Mouse (Mus musculus): ENCODE measurements around the gene Cacnb4. TPM values are rescaled to one million over a fixed set of nuclear protein-coding genes. Genes with fewer than 3 reads are reported as not detected.

Cacnb4 gene
- polyA plus RNA-seq, 1 experiment from 2014 or later = 18.0 TPM

DNA sequence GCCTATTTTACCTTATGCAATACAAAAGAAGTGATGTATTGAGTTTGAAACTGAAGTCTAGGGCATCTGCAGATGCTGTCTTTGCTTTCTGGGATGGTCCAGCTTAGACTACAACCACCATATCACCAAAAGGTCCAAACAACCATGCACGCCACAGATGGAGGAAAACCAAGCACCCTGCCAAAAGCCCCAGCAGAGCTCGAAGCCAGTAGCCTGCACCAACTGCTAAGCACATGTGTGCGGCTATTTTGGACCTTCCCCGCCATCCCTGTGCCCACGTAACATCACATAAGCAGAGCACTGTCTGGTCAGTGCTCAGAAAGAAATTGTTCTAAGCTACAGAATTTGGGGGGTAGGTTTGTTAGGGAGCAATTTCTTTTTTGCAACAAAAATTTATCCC, 5.9 kb downstream of the Cacnb4 start:
- DNase-seq (no peak), ATAC-seq (ENCODE audit: low FRiP score, low TSS enrichment) (no peak)
- no peaks in the 10 kb centered on the region for H3K36me3 ChIP-seq (ENCODE audit: control insufficient read depth, insufficient read depth, low read length)
- H3K27me3 ChIP-seq (ENCODE audit: control insufficient read depth, insufficient read depth, low read length) = peaks cover 15% of the 10 kb centered on the region; the same call in 1 of the 2 replicates
- no peak overlapping the region for H3K4me3 ChIP-seq (replicated peaks; ENCODE audit: low read depth, low read length)
- no peak overlapping the region for H3K4me2 ChIP-seq (ENCODE audit: low read length)
- no peak overlapping the region for H3K9ac ChIP-seq (replicated peaks; ENCODE audit: low read length)
- no peaks in the 10 kb centered on the region for H3K9me3 ChIP-seq (ENCODE audit: control insufficient read depth, low read length)
- H3K27ac ChIP-seq (replicated peaks; ENCODE audit: low read depth, low read length) = no peak overlapping the region
- 91% methylated on average over 5 of the region's 5 CpGs for WGBS
- H3K4me1 ChIP-seq (ENCODE audit: control insufficient read depth, insufficient read depth, low read length) = peaks cover 6% of the 10 kb centered on the region; the same call in 1 of the 2 replicates

GRCm38 (mm10) chr2:52668480-52668879, 8.2 kb downstream of the Cacnb4 start:
- Histone ChIP-seq H3K27me3 (ENCODE audit: control insufficient read depth, insufficient read depth, low read length) (no peaks in the 10 kb centered on the region; the same call in 1 of the 2 replicates), H3K36me3 (ENCODE audit: control insufficient read depth, insufficient read depth, low read length) (no peaks in the 10 kb centered on the region), H3K4me2 (ENCODE audit: low read length) (no peak overlapping the region), H3K4me1 (ENCODE audit: control insufficient read depth, insufficient read depth, low read length) (no peaks in the 10 kb centered on the region), H3K27ac (replicated peaks; ENCODE audit: low read depth, low read length) (no peak overlapping the region), H3K9me3 (ENCODE audit: control insufficient read depth, low read length) (no peaks in the 10 kb centered on the region), H3K9ac (replicated peaks; ENCODE audit: low read length) (no peak overlapping the region), H3K4me3 (replicated peaks; ENCODE audit: low read depth, low read length) (no peak overlapping the region)
- no peak for DNase-seq
- ATAC-seq (ENCODE audit: low FRiP score, low TSS enrichment) = no peak
- 92% methylated on average over 6 of the region's 6 CpGs for WGBS

DNA sequence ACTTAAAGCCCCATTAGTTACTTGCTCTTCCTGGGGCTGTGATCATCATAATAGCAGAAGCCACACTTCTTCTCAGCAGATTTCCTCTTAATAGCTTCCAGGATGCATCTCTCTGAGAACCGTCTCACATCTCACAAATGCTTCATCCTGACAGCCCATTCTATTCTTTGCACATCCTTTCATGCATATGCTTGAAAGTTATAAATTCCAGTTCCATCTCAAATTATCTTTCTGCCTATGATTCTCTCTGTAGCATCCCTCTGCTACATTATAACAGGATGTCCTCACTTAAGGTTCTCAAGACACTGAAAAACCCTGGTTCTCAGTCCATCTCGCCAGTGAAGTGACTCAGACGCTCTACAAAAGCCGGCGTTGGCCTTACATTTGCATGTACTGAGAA, 19.9 kb downstream of the Cacnb4 start:
- ATAC-seq (ENCODE audit: low FRiP score, low TSS enrichment) = no peak
- Histone ChIP-seq H3K9ac (replicated peaks; ENCODE audit: low read length) (no peak overlapping the region), H3K9me3 (ENCODE audit: control insufficient read depth, low read length) (no peaks in the 10 kb centered on the region), H3K4me3 (replicated peaks; ENCODE audit: low read depth, low read length) (no peak overlapping the region), H3K4me2 (ENCODE audit: low read length) (no peak overlapping the region), H3K4me1 (ENCODE audit: control insufficient read depth, insufficient read depth, low read length) (no peaks in the 10 kb centered on the region), H3K36me3 (ENCODE audit: control insufficient read depth, insufficient read depth, low read length) (no peaks in the 10 kb centered on the region), H3K27me3 (ENCODE audit: control insufficient read depth, insufficient read depth, low read length) (no peaks in the 10 kb centered on the region), H3K27ac (replicated peaks; ENCODE audit: low read depth, low read length) (no peak overlapping the region)
- 87% methylated on average over 5 of the region's 5 CpGs for WGBS
- DNase-seq = no peak

GRCm38 (mm10) chr2:52654541-52654940, 22.1 kb downstream of the Cacnb4 start:
- Histone ChIP-seq H3K4me2 (ENCODE audit: low read length) (no peak overlapping the region), H3K9ac (replicated peaks; ENCODE audit: low read length) (no peak overlapping the region), H3K4me1 (ENCODE audit: control insufficient read depth, insufficient read depth, low read length) (no peaks in the 10 kb centered on the region), H3K9me3 (ENCODE audit: control insufficient read depth, low read length) (no peaks in the 10 kb centered on the region), H3K27me3 (ENCODE audit: control insufficient read depth, insufficient read depth, low read length) (no peaks in the 10 kb centered on the region), H3K27ac (replicated peaks; ENCODE audit: low read depth, low read length) (no peak overlapping the region), H3K36me3 (ENCODE audit: control insufficient read depth, insufficient read depth, low read length) (no peaks in the 10 kb centered on the region), H3K4me3 (replicated peaks; ENCODE audit: low read depth, low read length) (no peak overlapping the region)
- DNase-seq (no peak), ATAC-seq (ENCODE audit: low FRiP score, low TSS enrichment) (no peak)
- 81% methylated on average over 4 of the region's 4 CpGs for WGBS

GRCm38 (mm10) chr2:52651547-52651946, 25.1 kb downstream of the Cacnb4 start:
- 83% methylated on average over 6 of the region's 6 CpGs for WGBS

GRCm38 (mm10) chr2:52647255-52647998, 29.2 kb downstream of the Cacnb4 start:
- WGBS = 60% methylated on average over 8 of the region's 8 CpGs
- ATAC-seq (ENCODE audit: low FRiP score, low TSS enrichment) (no peak), DNase-seq (peak; percentile 67)
- H3K4me1 ChIP-seq (ENCODE audit: control insufficient read depth, insufficient read depth, low read length) = no peaks in the 10 kb centered on the region
- H3K4me2 ChIP-seq (ENCODE audit: low read length) = no peak overlapping the region
- H3K4me3 ChIP-seq (replicated peaks; ENCODE audit: low read depth, low read length) = no peak overlapping the region
- H3K27me3 ChIP-seq (ENCODE audit: control insufficient read depth, insufficient read depth, low read length) = no peaks in the 10 kb centered on the region
- no peaks in the 10 kb centered on the region for H3K36me3 ChIP-seq (ENCODE audit: control insufficient read depth, insufficient read depth, low read length)
- no peak overlapping the region for H3K9ac ChIP-seq (replicated peaks; ENCODE audit: low read length)
- no peak overlapping the region for H3K27ac ChIP-seq (replicated peaks; ENCODE audit: low read depth, low read length)
- H3K9me3 ChIP-seq (ENCODE audit: control insufficient read depth, low read length) = no peaks in the 10 kb centered on the region

More at GRCm38 (mm10) chr2:52651547-52651946, 25.1 kb downstream of the Cacnb4 start:
- H3K4me3 ChIP-seq (replicated peaks; ENCODE audit: low read depth, low read length) = no peak overlapping the region
- no peak for ATAC-seq (ENCODE audit: low FRiP score, low TSS enrichment)
- H3K36me3 ChIP-seq (ENCODE audit: control insufficient read depth, insufficient read depth, low read length) = no peaks in the 10 kb centered on the region
- H3K4me2 ChIP-seq (ENCODE audit: low read length) = no peak overlapping the region
- no peak overlapping the region for H3K9ac ChIP-seq (replicated peaks; ENCODE audit: low read length)
- no peak for DNase-seq
- no peak overlapping the region for H3K27ac ChIP-seq (replicated peaks; ENCODE audit: low read depth, low read length)
- no peaks in the 10 kb centered on the region for H3K9me3 ChIP-seq (ENCODE audit: control insufficient read depth, low read length)
- H3K27me3 ChIP-seq (ENCODE audit: control insufficient read depth, insufficient read depth, low read length) = no peaks in the 10 kb centered on the region
- H3K4me1 ChIP-seq (ENCODE audit: control insufficient read depth, insufficient read depth, low read length) = no peaks in the 10 kb centered on the region

- Histone ChIP-seq H3K9me3 (ENCODE audit: control insufficient read depth, low read length) (no peaks in the 10 kb centered on the region), H3K4me1 (ENCODE audit: control insufficient read depth, insufficient read depth, low read length) (no peaks in the 10 kb centered on the region), H3K27ac (replicated peaks; ENCODE audit: low read depth, low read length) (no peak overlapping the region), H3K9ac (replicated peaks; ENCODE audit: low read length) (no peak overlapping the region), H3K4me3 (replicated peaks; ENCODE audit: low read depth, low read length) (no peak overlapping the region), H3K27me3 (ENCODE audit: control insufficient read depth, insufficient read depth, low read length) (no peaks in the 10 kb centered on the region), H3K36me3 (ENCODE audit: control insufficient read depth, insufficient read depth, low read length) (no peaks in the 10 kb centered on the region), H3K4me2 (ENCODE audit: low read length) (no peak overlapping the region)
- no peak for ATAC-seq (ENCODE audit: low FRiP score, low TSS enrichment)
- 88% methylated on average over 6 of the region's 6 CpGs for WGBS
- DNase-seq = no peak
These were observed 33.0 kb downstream of the Cacnb4 start for GRCm38 (mm10) chr2:52643657-52644056.

- Histone ChIP-seq H3K27ac (replicated peaks; ENCODE audit: low read depth, low read length) (no peak overlapping the region), H3K27me3 (ENCODE audit: control insufficient read depth, insufficient read depth, low read length) (no peaks in the 10 kb centered on the region), H3K9me3 (ENCODE audit: control insufficient read depth, low read length) (no peaks in the 10 kb centered on the region), H3K9ac (replicated peaks; ENCODE audit: low read length) (no peak overlapping the region), H3K4me2 (ENCODE audit: low read length) (no peak overlapping the region), H3K4me3 (replicated peaks; ENCODE audit: low read depth, low read length) (no peak overlapping the region), H3K36me3 (ENCODE audit: control insufficient read depth, insufficient read depth, low read length) (no peaks in the 10 kb centered on the region), H3K4me1 (ENCODE audit: control insufficient read depth, insufficient read depth, low read length) (no peaks in the 10 kb centered on the region)
- ATAC-seq (ENCODE audit: low FRiP score, low TSS enrichment) (no peak), DNase-seq (no peak)
- 72% methylated on average over 4 of the region's 4 CpGs for WGBS
These were observed 37.1 kb downstream of the Cacnb4 start for GRCm38 (mm10) chr2:52639530-52639875.

- H3K4me3 ChIP-seq (replicated peaks; ENCODE audit: low read depth, low read length) = no peak overlapping the region
These were observed 37.6 kb downstream of the Cacnb4 start for GRCm38 (mm10) chr2:52638857-52639529.

More at GRCm38 (mm10) chr2:52638857-52639529, 37.6 kb downstream of the Cacnb4 start:
- no peak overlapping the region for H3K9ac ChIP-seq (replicated peaks; ENCODE audit: low read length)
- H3K9me3 ChIP-seq (ENCODE audit: control insufficient read depth, low read length) = no peaks in the 10 kb centered on the region
- DNase-seq (no peak), ATAC-seq (ENCODE audit: low FRiP score, low TSS enrichment) (no peak)
- no peak overlapping the region for H3K4me2 ChIP-seq (ENCODE audit: low read length)
- no peaks in the 10 kb centered on the region for H3K4me1 ChIP-seq (ENCODE audit: control insufficient read depth, insufficient read depth, low read length)
- 79% methylated on average over 6 of the region's 6 CpGs for WGBS
- no peaks in the 10 kb centered on the region for H3K27me3 ChIP-seq (ENCODE audit: control insufficient read depth, insufficient read depth, low read length)
- no peak overlapping the region for H3K27ac ChIP-seq (replicated peaks; ENCODE audit: low read depth, low read length)
- no peaks in the 10 kb centered on the region for H3K36me3 ChIP-seq (ENCODE audit: control insufficient read depth, insufficient read depth, low read length)
